Mouse (Mus musculus) ES-E14 (cell line): ENCODE measurements around the gene Ttyh2.

Source experiments
- ZC3H11A ChIP-seq: IDR thresholded peaks from 2 replicates; pipeline ENCODE4 v1.6.1; 2012; ENCODE audit warnings: low read depth, mild to moderate bottlenecking, inconsistent platforms, low read length, borderline replicate concordance
- ZNF384 ChIP-seq: IDR thresholded peaks from 2 replicates; pipeline ENCODE4 v1.6.1; 2012; ENCODE audit warnings: low read depth, low read length, inconsistent platforms

DNA sequence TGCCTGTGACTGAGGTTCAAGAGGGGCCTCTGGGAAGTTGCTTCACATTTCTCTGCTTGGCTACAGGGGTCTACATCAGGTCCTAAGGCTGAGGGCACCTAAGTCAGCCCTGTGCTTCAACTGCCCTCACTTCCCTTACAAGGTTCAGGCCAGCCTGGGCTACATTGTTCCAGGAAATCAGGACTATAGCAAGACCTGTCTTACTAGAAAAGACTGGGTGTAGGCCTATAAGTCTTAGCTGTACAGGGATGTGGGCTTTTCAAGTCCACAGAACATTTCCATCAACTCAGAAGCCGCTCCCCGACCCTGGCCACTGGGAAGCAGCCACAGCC is 1.5 kb upstream of the Ttyh2 start:
- TF ChIP-seq ZC3H11A (no peak), ZNF384 (no peak)
